Mouse (Mus musculus) midbrain, postnatal 0 days (tissue): ENCODE measurements at regions not wholly inside any gene's neighbourhood (a gene's known extent, or its start where the extent isn't known, plus 50 kb on each side); places are given as distances from the start of the nearest gene placed in this dataset.

ENCODE experiments used
- ATAC-seq: fragments of 200-750 bp; cut with Nextera tagmentation; 2 replicates; pipeline ENCODE4 v1.8.0; 2017; ENCODE audit warnings: moderate number of reproducible peaks, mild to moderate bottlenecking, moderate TSS enrichment, moderate library complexity; ENCODE audit not compliant: low FRiP score
- DNase-seq: peaks from one replicate; pipeline ENCODE4 v3.0.0-alpha.2; 2015; ENCODE audit warnings: low spot score
- H3K27ac ChIP-seq: fragments of 300-500 bp; sonication (generic); 2 replicates; pipeline ENCODE4 v1.5.1; 2014; ENCODE audit warnings: low read depth, mild to moderate bottlenecking, low read length, mixed read lengths
- H3K27me3 ChIP-seq: fragments of 300-500 bp; sonication (generic); 2 replicates; pipeline ENCODE4 v1.6.1; 2014; ENCODE audit warnings: low read length, control low read depth, mixed read lengths; ENCODE audit not compliant: insufficient read depth
- H3K36me3 ChIP-seq: fragments of 300-500 bp; sonication (generic); 2 replicates; pipeline ENCODE4 v1.6.1; 2014; ENCODE audit warnings: low read length, control low read depth, mixed read lengths; ENCODE audit not compliant: insufficient read depth
- H3K4me1 ChIP-seq: fragments of 300-500 bp; sonication (generic); 2 replicates; pipeline ENCODE4 v1.6.1; 2014; ENCODE audit warnings: mild to moderate bottlenecking, control low read depth, antibody characterized with exemption, low read length, mixed read lengths; ENCODE audit not compliant: insufficient read depth
- H3K4me2 ChIP-seq: fragments of 300-500 bp; sonication (generic); 2 replicates; pipeline ENCODE4 v1.6.1; 2014; ENCODE audit warnings: low read depth, mild to moderate bottlenecking, low read length, mixed read lengths; ENCODE audit not compliant: poor library complexity, severe bottlenecking
- H3K4me3 ChIP-seq: fragments of 300-500 bp; sonication (generic); 2 replicates; pipeline ENCODE4 v1.5.1; 2014; ENCODE audit warnings: low read depth, mild to moderate bottlenecking, low read length, moderate library complexity
- H3K9ac ChIP-seq: fragments of 300-500 bp; sonication (generic); replicated peaks from 2 replicates; pipeline ENCODE4 v1.6.1; 2014; ENCODE audit warnings: mild to moderate bottlenecking, low read length, moderate library complexity, mixed read lengths; ENCODE audit not compliant: poor library complexity, severe bottlenecking
- H3K9me3 ChIP-seq: fragments of 300-500 bp; sonication (generic); 2 replicates; pipeline ENCODE4 v1.6.1; 2016; ENCODE audit warnings: low read length, control low read depth
- CTCF ChIP-seq: IDR thresholded peaks from 2 replicates; pipeline ENCODE4 v1.5.1; 2016; ENCODE audit warnings: antibody characterized with exemption, mild to moderate bottlenecking
- WGBS: fragments of 180-500 bp; shearing (Covaris S2); extraction: QIAGEN DNeasy Blood & Tissue Kit; methylation state at CpG from one replicate; pipeline ENCODE4 v1.1.7; 2014; 5-methylcytosine and 5-hydroxymethylcytosine counted together

DNA sequence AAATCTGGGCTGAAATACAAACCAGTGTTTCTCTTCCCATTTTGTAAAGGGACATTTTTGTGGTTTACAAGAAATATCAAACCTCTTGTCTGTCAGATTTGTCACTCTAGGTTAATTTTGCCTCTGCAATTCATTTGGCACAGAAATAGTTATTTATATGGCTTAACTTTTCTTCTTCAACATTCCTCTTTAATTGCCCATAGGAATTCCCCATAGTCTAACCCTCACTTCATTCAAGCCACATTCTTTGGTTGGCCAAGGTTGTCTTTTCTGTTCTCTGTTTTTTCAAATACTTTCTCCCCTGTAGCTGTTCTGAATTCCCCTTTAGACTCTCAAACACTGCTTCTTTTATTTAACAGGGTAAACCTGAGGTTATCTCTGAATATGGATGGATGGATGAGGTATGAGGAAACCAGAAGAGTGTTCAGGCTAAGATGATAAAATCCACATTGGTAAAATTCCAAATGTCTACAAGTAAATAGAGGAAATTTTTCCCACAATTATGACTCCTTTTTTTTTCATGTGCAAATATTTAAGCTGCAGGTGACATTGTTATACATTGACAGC is 127.0 kb downstream of the Lurap1l start:
- Histone ChIP-seq H3K4me2 (no peak overlapping the region), H3K9me3 (no peaks in the 10 kb centered on the region), H3K27me3 (no peaks in the 10 kb centered on the region), H3K9ac (no peak overlapping the region), H3K36me3 (no peaks in the 10 kb centered on the region), H3K4me1 (no peaks in the 10 kb centered on the region), H3K4me3 (no peak overlapping the region), H3K27ac (no peak overlapping the region)
- TF ChIP-seq CTCF, result no peak
- no peak for ATAC-seq
- no peak for DNase-seq

DNA sequence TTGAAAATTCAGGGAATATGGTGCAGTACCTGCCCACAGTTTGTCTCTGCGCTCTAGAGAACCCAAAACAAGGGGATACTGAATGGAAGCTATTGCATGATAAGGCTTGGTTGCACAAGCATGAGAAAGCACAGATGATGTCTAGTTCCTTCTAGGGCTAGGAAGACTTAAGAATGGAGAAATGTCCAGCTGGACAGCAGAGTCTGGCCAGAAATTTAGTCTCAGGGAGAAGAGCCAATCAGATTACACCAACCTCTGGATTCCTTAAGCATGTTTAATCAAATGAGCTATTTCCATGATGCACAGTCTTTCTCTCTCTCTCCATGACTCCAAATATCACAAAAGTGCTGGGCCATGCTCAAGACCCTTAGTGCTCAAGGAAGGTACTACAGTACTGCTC is 147.8 kb downstream of the Lurap1l start:
- WGBS, result 95% methylated on average over 1 of the region's 1 CpGs
- no peaks in the 10 kb centered on the region for H3K27me3 ChIP-seq
- H3K27ac ChIP-seq, result no peak overlapping the region
- no peak for ATAC-seq
- H3K4me2 ChIP-seq, result no peak overlapping the region
- no peaks in the 10 kb centered on the region for H3K9me3 ChIP-seq
- H3K36me3 ChIP-seq, result no peaks in the 10 kb centered on the region
- TF ChIP-seq CTCF, result no peak
- no peak overlapping the region for H3K9ac ChIP-seq
- no peak overlapping the region for H3K4me3 ChIP-seq
- no peaks in the 10 kb centered on the region for H3K4me1 ChIP-seq
- no peak for DNase-seq

DNA sequence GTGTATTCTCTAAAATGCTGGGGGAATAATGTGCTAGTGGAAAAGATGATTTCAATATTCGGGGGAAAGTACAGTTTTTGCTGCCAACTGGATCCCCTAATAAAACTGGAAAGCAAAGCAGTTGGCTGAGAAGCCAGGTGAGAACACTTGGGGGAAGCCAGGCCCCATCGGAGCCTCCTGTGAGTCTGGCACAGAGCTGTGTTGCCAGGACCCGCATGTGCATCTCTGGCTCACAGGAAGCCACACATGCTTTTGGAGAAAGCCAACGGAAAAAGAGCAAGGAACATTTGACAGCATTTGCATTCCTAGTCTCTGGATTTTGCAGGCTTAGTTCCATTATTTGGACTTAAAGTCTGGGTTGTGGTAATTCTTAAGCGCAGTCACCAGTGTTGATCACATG is 148.4 kb downstream of the Lurap1l start:
- H3K9me3 ChIP-seq, result no peaks in the 10 kb centered on the region
- no peaks in the 10 kb centered on the region for H3K36me3 ChIP-seq
- H3K9ac ChIP-seq, result no peak overlapping the region
- DNase-seq, result no peak
- no peak for TF ChIP-seq CTCF
- H3K27me3 ChIP-seq, result no peaks in the 10 kb centered on the region
- H3K4me1 ChIP-seq, result no peaks in the 10 kb centered on the region
- WGBS, result 83% methylated on average over 5 of the region's 5 CpGs
- H3K27ac ChIP-seq, result no peak overlapping the region
- no peak overlapping the region for H3K4me3 ChIP-seq
- H3K4me2 ChIP-seq, result no peak overlapping the region
- ATAC-seq, result no peak

DNA sequence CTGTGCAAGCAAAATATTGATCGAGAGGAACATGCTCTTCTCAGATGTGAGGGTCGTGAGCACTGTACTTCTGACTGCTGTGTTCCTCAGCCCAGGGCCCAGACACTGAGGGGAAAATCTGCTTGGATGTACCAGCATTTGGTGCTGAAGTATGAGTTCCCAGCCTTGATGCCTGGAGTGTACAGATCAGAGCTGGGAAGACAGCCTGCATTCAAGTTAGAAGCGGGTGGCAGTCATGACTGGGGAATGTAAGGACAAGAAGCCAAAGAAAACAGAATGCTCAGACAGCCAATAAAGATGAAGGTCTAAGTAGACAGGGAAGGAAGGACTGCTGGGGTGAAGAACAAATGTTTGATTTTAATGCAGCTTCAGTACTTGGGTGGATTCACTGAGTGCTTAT is 148.9 kb downstream of the Lurap1l start:
- no peak overlapping the region for H3K27ac ChIP-seq
- no peak overlapping the region for H3K4me2 ChIP-seq
- H3K27me3 ChIP-seq, result no peaks in the 10 kb centered on the region
- no peak overlapping the region for H3K9ac ChIP-seq
- DNase-seq, result no peak
- H3K4me3 ChIP-seq, result no peak overlapping the region
- no peak for ATAC-seq
- no peak for TF ChIP-seq CTCF
- 79% methylated on average over 3 of the region's 3 CpGs for WGBS
- H3K4me1 ChIP-seq, result no peaks in the 10 kb centered on the region
- H3K36me3 ChIP-seq, result no peaks in the 10 kb centered on the region
- no peaks in the 10 kb centered on the region for H3K9me3 ChIP-seq

DNA sequence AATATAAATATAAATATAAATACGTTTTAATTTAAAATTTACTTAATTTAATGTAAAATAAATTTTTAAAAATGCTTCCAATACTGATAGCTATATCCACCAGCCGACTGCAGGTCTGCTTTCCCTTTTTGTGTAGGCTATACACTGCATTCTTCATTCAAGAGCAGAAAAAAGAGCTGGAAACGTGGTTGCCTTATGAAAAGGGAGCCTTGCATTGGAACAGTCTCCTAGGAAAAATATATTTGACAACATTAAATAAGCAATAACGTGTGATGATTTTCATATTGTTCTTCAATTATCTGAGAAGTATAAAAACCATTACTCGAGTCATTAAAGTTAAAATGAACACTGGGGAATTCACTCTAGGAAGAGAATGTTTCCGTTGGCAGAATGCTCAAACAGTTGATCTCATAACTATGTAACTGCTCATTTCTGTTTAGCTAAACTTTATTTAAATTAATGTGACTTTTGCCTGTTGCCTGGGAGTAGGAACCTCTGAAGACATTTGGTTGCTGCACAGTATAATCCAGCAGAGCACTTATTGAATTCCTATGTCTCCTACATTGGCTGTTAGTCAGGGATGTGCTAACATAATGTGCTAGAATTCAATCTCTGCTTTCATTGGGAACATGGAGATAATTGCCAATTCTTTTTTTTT is 172.0 kb downstream of the Lurap1l start:
- H3K36me3 ChIP-seq, result no peaks in the 10 kb centered on the region
- H3K27ac ChIP-seq, result no peak overlapping the region
- ATAC-seq (no peak), DNase-seq (peak; percentile 38)
- no peak for TF ChIP-seq CTCF
- no peak overlapping the region for H3K4me3 ChIP-seq
- H3K4me2 ChIP-seq, result no peak overlapping the region
- no peaks in the 10 kb centered on the region for H3K4me1 ChIP-seq
- H3K9ac ChIP-seq, result no peak overlapping the region
- 70% methylated on average over 6 of the region's 6 CpGs for WGBS
- H3K9me3 ChIP-seq, result no peaks in the 10 kb centered on the region
- no peaks in the 10 kb centered on the region for H3K27me3 ChIP-seq

DNA sequence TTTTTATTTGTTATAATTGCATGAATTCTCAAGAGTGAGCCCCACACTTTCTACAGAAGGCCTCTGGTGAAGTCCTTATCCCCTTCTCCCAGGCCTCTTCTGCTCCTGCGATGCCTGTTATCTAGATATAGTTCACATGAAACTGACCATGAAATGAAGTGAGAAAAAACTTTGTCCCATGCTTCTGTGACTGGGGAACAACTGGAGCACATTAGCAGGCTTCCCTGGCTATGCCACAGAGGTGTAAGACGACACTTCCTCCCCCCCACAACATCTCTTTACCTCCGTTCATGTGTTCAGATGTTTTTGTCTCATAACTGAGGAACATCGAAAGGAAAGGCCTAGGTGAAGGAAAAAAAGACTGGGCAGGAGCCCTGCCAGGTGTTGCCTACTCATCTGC is 174.7 kb downstream of the Lurap1l start:
- H3K36me3 ChIP-seq, result no peaks in the 10 kb centered on the region
- no peak overlapping the region for H3K27ac ChIP-seq
- DNase-seq (no peak), ATAC-seq (no peak)
- TF ChIP-seq CTCF, result no peak
- H3K27me3 ChIP-seq, result no peaks in the 10 kb centered on the region
- H3K4me2 ChIP-seq, result no peak overlapping the region
- no peak overlapping the region for H3K4me3 ChIP-seq
- no peak overlapping the region for H3K9ac ChIP-seq
- H3K9me3 ChIP-seq, result no peaks in the 10 kb centered on the region
- H3K4me1 ChIP-seq, result no peaks in the 10 kb centered on the region
- WGBS, result 74% methylated on average over 4 of the region's 4 CpGs
